Mouse (Mus musculus): ENCODE measurements around the gene Olfr183. TPM values are rescaled to one million over a fixed set of nuclear protein-coding genes. Genes with fewer than 3 reads are reported as not detected.

Olfr183 gene
- 1.1 TPM for polyA plus RNA-seq (2014; fragmentation: Illumina TruSeq; extraction: RNeasy Lipid Tissue Mini Kit (QIAGEN cat#74804); ENCODE audit: low read depth, low replicate concordance)

DNA sequence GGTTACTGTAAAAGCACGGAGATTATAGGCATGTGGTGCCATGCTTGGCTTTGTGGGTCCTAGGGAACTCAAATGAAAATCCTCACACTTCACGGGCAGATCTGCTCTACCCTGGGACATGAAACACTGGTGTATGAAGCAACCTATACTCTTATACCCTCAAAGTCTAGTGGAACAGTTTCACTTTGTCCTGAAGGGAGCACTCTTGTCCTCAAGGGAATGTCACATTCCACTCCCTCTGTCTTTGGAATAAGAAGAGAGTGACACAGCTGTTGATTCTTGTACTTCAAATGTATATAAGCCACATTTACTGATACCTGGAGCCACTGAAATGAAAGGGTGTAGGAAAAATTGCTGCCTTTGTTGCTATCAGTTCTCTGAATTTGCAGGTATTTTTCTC lies at the start of gene Olfr183:
Gene Olfr183 (plus strand): TSS at position 301 of the 400 bp plus-strand sequence.

DNA sequence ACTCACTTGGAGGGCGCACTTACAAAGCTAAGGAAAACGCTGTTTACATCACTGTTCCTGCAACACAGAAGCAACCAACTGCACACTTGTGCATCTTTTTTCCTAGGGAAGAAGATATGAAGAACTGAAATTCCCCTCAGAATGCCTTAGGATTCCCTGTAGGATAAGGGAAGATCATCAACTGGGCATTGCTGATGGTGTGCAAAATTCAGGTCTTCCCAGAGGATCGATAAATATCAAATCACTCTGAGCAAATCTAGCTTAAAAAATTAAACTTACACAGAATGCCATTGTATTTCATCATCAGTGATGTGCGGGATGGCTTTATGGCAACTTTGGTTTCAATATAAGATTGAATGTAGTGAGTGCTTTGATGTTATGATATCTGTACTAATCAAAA lies 35.0 kb downstream of the Olfr183 start, which contains the start of gene Olfr186:
Gene Olfr186 (minus strand): TSS at position 101 of the 400 bp plus-strand sequence.

DNA sequence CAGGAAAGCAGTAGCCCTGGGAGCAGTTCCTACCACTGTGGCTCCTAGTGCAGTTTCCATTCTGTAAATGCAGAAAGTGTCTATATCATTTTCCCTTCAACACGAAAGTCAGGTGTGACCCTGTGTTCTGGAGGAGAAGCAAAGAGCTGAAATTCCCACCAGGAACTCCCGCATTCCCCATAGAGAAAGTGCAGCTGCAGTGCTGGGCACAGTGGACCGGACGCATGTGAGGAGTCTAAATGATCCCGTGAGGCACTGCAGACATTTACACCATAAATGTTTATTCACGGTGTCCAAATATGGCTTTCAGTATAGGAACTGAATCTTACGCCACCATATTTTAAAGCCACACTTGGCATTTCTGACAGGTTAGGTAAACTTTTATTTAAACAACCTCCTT lies 44.6 kb downstream of the Olfr183 start, which contains the start of gene Olfr187:
Gene Olfr187 (minus strand): TSS at position 58 of the 400 bp plus-strand sequence.

Other genes with a start within 250 kb of the Olfr183 start
- gene Olfr172, start 232.2 kb upstream of the Olfr183 start, polyA plus RNA-seq (2014; fragmentation: Illumina TruSeq; extraction: RNeasy Lipid Tissue Mini Kit (QIAGEN cat#74804); ENCODE audit: low read depth, low replicate concordance) = not detected
- gene Olfr173, start 195.1 kb upstream of the Olfr183 start, polyA plus RNA-seq (2014; fragmentation: Illumina TruSeq; extraction: RNeasy Lipid Tissue Mini Kit (QIAGEN cat#74804); ENCODE audit: low read depth, low replicate concordance) = not detected
- gene Olfr175-ps1, start 168.6 kb upstream of the Olfr183 start, polyA plus RNA-seq (2014; fragmentation: Illumina TruSeq; extraction: RNeasy Lipid Tissue Mini Kit (QIAGEN cat#74804); ENCODE audit: low read depth, low replicate concordance) = not detected
- gene Olfr177, start 120.6 kb upstream of the Olfr183 start, polyA plus RNA-seq (2014; fragmentation: Illumina TruSeq; extraction: RNeasy Lipid Tissue Mini Kit (QIAGEN cat#74804); ENCODE audit: low read depth, low replicate concordance) = not detected
- not detected for gene Olfr178, start 103.3 kb upstream of the Olfr183 start, polyA plus RNA-seq (2014; fragmentation: Illumina TruSeq; extraction: RNeasy Lipid Tissue Mini Kit (QIAGEN cat#74804); ENCODE audit: low read depth, low replicate concordance)
- 1.5 TPM for gene Olfr181, start 66.6 kb upstream of the Olfr183 start, polyA plus RNA-seq (2014; fragmentation: Illumina TruSeq; extraction: RNeasy Lipid Tissue Mini Kit (QIAGEN cat#74804); ENCODE audit: low read depth, low replicate concordance)
- 0.92 TPM for gene Olfr180, start 66.0 kb upstream of the Olfr183 start, polyA plus RNA-seq (2014; fragmentation: Illumina TruSeq; extraction: RNeasy Lipid Tissue Mini Kit (QIAGEN cat#74804); ENCODE audit: low read depth, low replicate concordance)
- not detected for gene Olfr186, start 34.9 kb downstream of the Olfr183 start, polyA plus RNA-seq (2014; fragmentation: Illumina TruSeq; extraction: RNeasy Lipid Tissue Mini Kit (QIAGEN cat#74804); ENCODE audit: low read depth, low replicate concordance)
- not detected for gene Olfr187, start 44.4 kb downstream of the Olfr183 start, polyA plus RNA-seq (2014; fragmentation: Illumina TruSeq; extraction: RNeasy Lipid Tissue Mini Kit (QIAGEN cat#74804); ENCODE audit: low read depth, low replicate concordance)
- gene Olfr190, start 82.6 kb downstream of the Olfr183 start, polyA plus RNA-seq (2014; fragmentation: Illumina TruSeq; extraction: RNeasy Lipid Tissue Mini Kit (QIAGEN cat#74804); ENCODE audit: low read depth, low replicate concordance) = not detected
- gene Olfr191, start 94.5 kb downstream of the Olfr183 start, polyA plus RNA-seq (2014; fragmentation: Illumina TruSeq; extraction: RNeasy Lipid Tissue Mini Kit (QIAGEN cat#74804); ENCODE audit: low read depth, low replicate concordance) = not detected
- gene Olfr193, start 116.5 kb downstream of the Olfr183 start, polyA plus RNA-seq (2014; fragmentation: Illumina TruSeq; extraction: RNeasy Lipid Tissue Mini Kit (QIAGEN cat#74804); ENCODE audit: low read depth, low replicate concordance) = not detected
- 0.11 TPM for gene Olfr194, start 125.7 kb downstream of the Olfr183 start, polyA plus RNA-seq (2014; fragmentation: Illumina TruSeq; extraction: RNeasy Lipid Tissue Mini Kit (QIAGEN cat#74804); ENCODE audit: low read depth, low replicate concordance)
- not detected for gene Olfr195, start 151.7 kb downstream of the Olfr183 start, polyA plus RNA-seq (2014; fragmentation: Illumina TruSeq; extraction: RNeasy Lipid Tissue Mini Kit (QIAGEN cat#74804); ENCODE audit: low read depth, low replicate concordance)
- 0.11 TPM for gene Olfr196, start 175.1 kb downstream of the Olfr183 start, polyA plus RNA-seq (2014; fragmentation: Illumina TruSeq; extraction: RNeasy Lipid Tissue Mini Kit (QIAGEN cat#74804); ENCODE audit: low read depth, low replicate concordance)
- gene Olfr198, start 208.2 kb downstream of the Olfr183 start, polyA plus RNA-seq (2014; fragmentation: Illumina TruSeq; extraction: RNeasy Lipid Tissue Mini Kit (QIAGEN cat#74804); ENCODE audit: low read depth, low replicate concordance) = not detected
- gene Olfr199, start 224.4 kb downstream of the Olfr183 start, polyA plus RNA-seq (2014; fragmentation: Illumina TruSeq; extraction: RNeasy Lipid Tissue Mini Kit (QIAGEN cat#74804); ENCODE audit: low read depth, low replicate concordance) = 2.1 TPM